Mouse (Mus musculus): ENCODE results near the gene Ubqln1.

The Ubqln1 gene

DNA sequence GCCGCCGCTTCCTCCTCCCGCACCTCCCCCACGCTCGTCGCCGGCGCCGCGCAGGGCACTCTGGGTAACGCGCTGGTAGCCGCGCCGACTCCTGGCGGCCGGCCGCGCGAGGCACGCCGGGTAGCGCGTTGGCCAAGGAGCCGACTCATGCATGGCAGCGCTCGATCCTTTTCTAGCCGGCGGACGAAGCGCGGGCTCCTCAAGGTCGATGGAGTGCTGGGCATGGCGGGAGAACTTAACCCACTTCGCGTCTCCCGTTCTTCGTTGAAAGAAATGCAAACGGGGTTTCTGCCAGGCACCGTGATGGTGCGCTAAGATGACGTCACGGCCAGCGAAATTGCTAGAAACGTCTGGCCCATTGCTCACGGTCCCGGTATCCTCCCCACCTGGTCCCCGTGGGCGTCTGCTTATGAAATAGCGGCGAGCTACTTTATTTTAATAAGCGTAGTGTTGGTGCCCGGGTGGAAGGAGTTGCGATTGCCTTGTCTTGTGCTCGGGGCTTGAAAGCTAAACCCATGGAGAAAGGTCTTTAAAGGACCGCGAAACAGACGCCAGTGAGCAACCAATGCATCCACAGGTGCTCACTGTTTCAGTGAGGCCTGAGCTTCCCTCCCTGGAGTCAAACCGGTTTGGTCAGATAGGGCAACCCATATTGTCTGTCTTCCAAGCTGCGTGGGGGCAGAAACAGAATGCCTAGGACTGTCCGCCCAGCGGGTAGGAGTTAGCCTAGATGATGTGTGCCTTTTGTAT is at the start of gene Ubqln1:
Gene Ubqln1 (minus strand): TSS at position 62 of the 750 bp plus-strand sequence.
- peak; percentile 99 for DNase-seq

DNA sequence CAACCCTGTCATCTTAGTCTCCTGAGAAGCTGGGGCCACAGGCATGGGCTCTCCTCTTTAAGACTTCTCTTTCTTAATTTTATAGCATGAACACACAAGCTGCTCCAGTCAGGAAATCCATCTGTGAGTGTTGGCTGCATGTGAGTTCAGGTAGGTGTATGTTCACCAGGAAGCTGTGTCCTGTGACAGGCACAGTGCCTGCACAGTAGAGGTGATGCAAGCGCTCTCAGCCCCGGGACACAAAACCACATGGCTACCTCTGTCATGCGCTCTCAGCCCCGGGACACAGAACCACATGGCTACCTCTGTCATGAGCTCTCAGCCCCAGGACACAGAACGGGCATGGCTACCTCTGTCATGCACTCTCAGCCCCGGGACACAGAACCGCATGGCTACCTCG is 48.1 kb upstream of the Ubqln1 start:
- DNase-seq, result peak; percentile 53

DNA sequence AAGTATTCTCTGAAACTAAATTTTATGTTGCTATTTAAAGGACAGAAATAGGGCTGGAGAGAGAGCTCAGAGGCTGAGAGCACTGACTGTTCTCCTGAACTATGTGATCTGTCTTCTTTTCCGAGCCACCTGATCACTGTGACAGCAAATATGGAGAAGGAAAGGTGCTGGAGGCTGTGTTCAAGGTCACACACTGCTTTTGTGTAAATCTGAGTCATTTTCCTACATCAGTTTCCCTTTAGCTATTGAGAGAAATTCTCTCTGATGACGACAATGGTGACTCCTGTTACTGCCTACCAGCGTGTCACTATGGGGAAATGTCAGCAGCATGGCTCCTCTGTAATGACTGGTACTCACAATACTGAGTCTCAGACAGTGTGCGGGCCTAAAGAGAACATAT is 46.2 kb upstream of the Ubqln1 start:
- DNase-seq, result peak; percentile 9

DNA sequence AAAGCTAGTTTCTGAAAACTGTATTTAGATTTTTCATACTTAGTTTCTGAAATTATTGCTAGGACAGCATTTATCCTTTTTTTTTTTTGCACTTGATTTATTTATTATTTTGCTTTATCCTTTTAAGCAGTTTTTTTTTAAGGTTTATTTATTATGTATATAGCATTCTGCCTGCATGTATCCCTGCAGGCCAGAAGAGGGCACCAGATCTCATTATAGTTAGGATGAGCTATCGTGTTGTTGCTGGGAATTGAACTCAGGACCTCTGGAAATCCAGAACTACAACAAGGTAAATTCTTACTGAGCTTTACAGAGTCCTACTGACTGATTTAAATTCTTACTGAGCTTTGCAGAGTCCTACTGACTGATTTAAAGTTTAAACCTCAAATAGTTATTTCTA is 37.8 kb upstream of the Ubqln1 start:
- peak; percentile 18 for DNase-seq

DNA sequence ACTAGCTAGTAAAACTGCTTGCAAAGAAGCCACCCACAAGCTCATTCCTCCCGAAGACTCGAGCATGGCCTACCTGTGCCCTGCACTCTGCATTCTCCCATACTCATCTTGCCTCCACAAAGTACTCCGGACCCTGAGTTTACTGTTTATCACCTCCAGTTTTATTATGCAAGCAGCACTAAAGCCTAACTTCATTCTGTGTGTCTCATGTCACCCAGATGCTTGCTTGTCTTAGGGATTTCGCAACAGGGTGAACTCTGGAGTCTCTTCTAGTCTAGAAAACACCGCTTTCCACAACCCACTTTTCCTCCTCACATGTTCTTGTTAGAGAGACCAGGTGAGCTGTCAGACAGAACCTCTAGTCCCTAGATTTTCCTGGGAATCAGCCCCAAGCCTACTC is 33.5 kb upstream of the Ubqln1 start:
- DNase-seq, result peak; percentile 13

DNA sequence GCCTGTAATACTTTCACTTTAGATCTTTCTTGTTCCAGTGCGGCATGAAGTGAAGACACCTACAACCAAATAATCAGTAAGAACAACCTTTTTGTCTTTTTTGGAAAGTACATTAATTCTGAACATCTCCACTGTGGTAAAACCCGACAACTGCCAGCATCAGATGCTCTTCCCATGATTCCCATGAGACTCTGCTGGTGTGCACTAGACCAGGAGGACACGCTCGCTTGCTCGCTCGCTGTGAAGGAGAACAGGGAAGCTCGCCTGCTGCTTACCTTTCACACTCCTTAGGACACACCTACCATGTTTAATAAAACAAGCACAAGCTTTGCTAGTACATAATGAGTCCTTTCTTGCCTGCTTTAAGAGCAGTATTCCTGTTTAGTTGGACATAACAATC is 21.1 kb upstream of the Ubqln1 start:
- no peak for DNase-seq

DNA sequence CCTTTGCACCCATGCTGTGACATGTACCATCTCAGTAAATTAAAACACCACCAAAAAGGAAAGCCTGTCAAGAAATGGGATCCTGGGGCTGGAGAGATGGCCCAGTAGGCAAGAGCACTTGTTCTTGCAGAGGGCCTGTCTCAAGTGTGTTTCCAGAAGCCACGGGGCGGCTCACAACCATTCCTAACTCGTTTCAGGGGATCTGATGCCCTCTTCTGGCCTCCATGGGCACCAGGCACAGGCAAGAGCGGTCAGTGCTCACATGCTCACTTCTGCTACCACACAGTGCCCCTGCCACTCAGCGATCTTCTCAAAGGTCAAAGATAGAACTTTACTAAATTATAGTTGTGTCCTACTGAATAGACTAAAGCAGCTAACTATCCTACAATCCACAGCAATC is 17.2 kb upstream of the Ubqln1 start:
- peak; percentile 85 for DNase-seq

DNA sequence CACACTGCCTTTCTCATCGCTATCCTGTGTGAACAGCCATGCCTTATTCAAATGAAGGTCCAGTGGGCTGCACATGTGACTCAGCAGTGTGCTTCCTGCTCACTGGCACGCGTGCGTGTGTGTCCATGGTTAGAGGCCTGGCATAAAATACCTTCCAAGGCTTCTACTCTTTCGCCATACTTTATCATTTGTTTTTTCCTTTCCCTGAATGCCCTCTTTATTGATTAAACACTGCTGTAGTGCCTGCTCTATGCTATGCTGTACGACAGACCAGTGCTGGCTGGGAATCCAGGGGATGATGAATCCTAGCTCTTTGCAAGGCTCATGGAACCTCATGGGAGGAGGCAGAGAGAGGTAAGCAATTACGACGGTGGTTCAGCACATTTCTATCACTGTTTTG is 16.6 kb upstream of the Ubqln1 start:
- peak; percentile 62 for DNase-seq

DNA sequence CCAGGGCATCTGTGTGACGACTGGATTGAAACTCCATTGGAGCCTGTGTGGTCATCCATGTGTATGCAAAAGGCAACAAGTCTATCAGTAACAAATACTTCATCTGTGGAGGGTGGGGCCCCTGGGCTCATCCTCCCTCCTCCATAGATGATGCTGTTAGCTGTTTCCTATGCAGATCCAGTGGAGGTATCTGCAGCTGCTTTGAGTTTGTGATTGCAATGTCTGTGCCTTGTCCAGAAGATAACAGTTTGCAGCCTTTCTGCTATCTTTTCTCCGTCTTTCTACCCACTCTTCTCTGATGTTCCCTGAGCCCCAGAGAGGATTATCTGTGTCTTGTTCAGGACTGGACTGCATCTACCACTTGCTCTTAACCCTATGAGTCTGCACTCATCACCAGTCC is 13.2 kb upstream of the Ubqln1 start:
- DNase-seq, result peak; percentile 62

DNA sequence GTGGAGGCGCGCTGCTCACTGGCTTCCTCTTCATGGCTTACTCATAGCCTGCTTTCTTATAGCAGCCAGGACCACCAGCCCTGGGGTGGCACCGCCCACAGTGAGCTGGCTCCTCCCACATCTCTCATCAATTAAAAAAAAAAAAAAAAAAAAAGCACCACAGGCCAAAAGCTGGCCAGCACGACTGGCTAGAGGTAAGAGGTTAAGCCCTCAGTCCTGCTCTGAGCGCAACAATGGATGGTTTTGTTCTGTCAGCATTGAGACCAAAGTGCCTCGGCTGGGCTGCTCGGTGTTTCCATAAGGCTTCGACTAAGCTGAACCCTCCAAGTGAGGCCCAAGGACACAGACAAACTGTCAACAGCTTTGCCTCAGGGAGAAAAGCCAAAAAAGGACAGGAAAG is 10.2 kb upstream of the Ubqln1 start:
- DNase-seq, result peak; percentile 61

DNA sequence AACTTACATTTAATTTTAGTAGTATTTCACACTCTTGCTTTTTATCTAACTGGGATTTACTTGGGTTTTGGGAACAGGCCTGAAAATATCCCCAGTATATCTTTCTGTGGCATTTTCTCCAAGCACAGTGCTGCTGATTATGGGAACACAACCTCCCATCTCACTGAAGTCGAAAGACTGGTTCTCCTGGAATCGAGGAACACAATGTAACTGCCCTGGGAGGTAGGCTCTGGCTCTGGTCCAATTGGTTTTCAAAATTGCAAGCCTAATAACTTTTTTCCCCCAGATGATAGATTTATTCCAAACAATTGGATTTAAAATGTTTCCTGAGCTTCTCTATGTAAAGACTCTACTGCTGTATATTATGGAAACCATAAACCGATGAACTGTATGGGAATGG is 4.8 kb upstream of the Ubqln1 start:
- peak; percentile 44 for DNase-seq

DNA sequence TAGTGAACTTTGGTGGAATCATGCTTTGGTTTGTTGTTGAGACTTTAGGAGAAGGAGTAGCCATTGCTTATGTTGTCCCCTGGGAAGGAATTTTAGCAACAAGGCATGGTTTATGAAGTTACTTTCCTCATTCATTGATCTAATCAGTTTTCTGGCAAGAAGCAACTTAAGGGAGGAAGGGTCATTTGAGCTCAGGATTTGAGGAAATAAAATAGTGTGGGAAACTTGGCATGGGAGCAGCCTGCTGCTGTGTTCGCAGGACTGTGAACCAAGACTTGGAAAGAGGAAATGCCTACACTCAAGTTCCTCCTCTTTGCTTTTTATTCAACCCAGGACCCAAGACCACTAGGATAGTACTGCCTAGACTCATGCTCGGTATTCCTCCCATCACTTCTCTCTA is 2.1 kb upstream of the Ubqln1 start:
- peak; percentile 68 for DNase-seq

DNA sequence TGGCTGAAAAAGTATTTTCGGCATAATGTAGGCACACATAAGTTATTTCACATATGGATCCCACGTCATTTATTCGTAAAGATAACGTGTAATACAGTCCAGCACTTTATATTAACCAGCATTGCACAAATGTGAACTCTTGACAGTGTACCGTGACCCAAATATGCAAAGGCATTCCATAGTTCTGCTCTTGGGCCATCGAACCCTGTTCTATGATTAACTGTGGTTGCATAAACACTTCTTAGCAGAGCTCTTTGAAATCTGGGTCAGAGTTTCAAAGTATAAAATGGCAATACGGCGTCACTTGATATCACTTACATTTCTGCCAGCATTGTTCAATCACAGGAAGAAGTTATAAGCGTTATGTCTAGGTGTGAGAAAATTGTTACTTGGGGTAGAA is 942 bp upstream of the Ubqln1 start:
- no peak for DNase-seq

DNA sequence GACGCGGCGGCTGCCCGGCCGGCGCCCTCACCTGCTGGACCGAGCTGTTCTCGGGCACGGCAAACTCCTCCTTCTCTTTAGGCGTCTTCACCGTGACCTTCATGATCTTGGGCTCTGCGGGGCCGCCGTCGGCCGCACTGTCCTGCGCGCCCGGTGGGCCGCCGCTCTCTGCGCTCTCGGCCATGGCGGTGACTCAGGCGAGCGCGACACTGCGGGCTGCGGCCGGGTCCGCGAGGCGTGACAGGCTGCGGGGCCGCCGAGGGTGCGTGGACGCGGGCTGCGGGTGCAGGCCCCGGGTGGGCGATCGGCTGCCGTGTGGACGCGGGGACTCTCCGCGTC is 231 bp downstream of the Ubqln1 start:
- DNase-seq, result no peak

DNA sequence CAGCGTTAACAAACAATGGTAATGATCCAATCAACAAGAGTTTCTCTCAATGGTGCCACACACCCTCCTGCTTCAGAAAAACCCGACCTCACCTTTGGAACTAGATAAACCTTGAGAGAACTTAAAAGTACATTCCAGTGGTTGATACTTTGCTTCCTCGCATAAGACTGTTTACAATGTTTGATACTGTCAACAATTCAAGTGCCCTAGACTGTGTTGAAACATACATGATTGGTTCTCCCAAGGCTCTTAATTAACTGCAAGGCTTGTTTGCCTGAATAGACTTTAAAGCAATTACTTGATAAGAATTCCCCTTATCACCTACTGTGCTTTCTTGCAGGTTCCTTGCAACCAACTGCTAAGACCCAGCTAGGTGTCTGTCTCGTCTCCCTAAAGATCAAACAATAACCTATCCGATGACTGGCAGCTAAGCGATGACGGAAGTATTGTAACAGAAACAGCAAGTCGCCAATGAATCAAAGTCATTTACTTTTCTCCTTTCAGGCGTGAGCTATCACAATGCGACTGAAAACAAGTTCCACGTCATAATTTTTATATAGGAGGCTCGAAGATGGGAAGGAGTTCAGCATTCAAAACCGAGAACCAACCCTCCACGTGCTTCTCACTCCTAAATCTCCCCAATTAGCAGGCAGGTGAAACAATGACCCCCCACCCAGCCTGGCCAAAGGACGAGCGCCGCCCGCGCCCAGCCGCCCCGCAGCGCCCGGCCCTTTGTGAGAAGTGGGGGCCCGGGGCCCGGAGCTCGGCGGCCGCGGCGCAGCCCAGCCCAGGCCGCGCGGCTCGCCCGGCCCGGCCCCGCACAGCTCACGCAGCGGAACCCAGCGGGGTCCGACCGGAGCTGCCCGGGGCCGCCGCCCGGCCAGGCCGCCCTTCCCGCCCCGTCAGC is 854 bp downstream of the Ubqln1 start:
- no peak for DNase-seq

DNA sequence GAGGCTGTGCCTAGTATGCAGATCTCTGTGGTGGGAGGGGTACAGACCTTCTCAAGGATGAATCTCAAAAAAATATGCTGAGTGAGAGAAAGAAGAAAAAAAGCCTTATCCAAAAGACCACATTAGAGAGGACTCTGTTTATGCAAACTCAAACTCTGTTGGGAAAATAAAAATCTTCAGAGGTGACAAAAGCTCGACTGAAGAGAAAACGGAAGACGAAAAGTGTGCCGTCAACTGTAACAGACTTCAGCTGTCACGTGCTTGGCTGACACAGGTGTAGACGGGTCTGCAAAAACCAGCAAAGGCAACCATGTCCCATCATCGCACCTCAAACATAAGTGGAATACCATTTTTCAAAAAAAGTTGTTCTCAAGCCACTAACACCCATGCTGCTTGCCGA is 1.7 kb downstream of the Ubqln1 start:
- peak; percentile 48 for DNase-seq

DNA sequence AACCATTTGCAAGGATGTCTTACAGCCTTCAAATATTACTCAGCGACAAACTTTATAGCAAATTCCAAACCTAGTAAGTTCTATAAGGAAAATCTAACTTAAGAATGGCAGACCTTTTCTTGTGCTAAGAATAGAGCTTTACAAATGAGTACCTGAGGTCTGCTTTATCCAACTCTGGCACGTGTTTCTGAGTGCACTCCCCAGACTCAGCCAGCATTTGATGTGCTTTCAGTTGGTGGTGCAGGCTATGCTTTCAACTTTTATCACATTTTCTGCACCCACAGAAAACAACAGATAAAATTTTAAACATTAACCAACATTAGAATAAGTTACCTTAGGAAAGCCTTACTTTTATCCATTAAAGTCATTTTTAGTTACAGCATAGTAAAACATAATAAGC is 2.9 kb downstream of the Ubqln1 start:
- no peak for DNase-seq

DNA sequence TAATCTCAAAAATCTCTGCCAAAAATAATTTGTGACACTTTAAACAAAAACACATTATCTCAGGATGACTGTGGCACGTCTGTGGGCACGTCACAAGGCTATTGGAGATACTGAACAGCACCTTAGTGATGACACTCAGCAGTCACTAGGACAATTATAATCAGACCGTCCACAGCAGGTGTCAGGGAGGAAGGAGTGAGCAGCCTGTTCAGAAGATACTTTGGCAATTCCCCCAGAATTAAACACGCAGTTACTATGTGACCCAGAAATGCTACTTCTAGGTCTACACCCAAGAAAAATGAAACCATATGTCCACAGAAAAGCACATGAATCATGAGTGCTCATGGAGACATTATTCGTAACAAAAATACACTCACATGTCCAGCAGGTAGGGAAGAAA is 5.0 kb downstream of the Ubqln1 start:
- peak; percentile 54 for DNase-seq

DNA sequence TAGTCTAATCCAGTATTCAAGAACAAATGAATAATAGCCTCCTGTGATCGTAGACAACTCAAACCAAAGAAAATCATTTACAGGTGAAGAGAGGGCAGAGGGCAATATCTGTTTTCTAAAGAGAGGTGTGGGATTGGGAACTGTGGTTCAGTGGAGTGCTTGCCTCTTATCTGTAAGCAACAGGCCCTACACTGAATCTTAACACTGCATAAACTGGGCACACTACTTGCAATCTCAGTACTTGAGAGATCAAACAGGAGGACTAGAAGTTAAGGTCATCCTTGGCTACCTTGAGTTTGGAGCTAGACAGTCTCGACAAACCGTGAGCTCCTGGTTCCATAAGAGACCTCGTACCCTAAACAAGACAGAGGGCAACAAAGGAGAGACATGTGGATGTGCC is 9.4 kb downstream of the Ubqln1 start:
- no peak for DNase-seq

DNA sequence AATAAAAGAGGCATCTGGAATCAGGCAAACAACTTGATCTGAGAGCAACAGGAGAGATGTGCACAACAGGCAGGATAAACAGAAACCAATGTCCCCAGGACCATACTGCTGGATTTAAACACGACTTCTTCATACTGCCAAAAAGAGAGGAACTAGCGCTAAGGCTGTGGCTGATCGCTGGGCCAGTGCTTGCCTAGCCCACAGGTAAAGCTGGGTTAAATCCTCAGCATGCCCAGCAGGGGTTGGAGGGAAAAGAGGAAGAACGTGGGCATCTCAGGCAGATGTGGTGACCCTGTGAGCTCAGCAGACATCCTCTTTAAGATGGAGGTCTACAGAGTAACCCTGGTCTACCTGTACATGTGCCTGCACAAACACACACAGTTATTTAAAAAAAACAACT is 10.5 kb downstream of the Ubqln1 start:
- peak; percentile 70 for DNase-seq

DNA sequence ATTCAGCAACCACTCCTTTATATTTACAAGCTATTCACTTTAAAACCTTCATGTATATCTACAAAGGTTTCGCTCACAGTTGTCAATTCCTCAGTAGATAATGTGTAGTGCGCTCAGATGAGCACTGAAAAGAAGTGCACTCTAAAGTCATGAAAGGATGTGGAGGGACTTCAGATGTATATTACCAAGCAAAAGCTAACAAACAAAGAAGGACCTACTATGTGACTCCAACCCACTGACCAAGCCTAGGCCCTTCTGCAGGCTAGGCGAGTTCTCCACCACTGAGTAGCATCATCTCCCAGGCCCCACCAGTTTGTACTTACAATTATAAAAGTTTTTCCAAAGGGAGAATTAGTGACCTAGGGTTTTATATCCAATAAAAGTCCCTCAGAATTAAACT is 11.3 kb downstream of the Ubqln1 start:
- DNase-seq, result peak; percentile 70

DNA sequence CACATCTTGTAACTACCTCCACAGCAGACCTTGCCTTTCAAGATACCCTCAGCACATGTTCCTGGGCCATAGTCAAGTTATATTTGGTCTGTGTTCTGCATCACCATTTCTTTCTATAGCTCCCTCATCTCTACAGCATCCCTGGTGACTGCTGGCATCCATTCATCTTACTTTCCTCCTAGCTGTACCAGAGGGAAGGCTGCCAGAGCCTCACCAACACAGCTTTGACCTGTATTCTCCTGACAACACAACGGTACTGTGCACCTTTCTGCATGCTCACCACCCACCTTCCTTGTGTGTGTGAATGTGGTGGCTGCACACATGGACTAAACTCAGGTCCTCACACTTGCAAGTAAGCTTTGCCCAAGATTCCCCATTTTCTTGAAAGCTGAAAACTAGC is 12.6 kb downstream of the Ubqln1 start:
- peak; percentile 79 for DNase-seq

DNA sequence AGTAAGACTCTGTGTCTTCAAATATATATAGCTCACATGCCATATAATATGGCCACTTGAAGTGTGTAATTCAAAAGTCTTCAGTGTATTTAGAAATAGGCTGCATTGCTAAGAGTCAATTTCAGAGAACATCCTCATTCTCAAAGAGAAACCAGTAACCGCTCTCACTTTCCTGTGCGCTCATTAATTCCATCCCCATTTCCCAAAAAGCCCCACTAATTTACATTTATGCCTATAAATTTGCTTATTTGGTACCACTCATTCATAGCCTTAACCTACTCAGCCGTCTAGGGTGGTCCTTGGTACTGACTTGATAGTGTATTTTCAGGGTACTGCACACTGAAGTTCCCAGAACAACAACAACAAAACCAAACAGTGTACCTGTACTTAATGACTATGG is 13.5 kb downstream of the Ubqln1 start:
- DNase-seq, result peak; percentile 35

DNA sequence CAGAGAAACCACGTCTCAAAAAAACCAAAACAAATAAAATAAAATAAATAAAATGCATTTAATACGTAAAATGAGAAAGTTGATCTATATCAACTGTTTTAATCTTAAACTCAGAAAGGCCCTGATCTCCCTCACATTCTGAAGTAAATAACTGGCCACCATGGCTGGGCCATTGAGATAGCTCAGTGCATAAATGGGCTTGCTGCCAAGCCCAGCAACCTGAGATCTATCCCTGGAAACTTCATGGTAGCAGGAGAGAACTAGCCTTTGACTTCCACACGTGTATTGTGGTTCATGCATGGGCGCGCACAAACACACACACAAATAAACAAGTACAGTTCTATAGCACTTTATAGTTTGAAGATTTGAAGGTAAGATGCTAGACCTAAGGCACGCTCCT is 14.1 kb downstream of the Ubqln1 start:
- DNase-seq, result peak; percentile 42
